Mouse (Mus musculus): ENCODE measurements around the gene Abhd16b. TPM values are rescaled to one million over a fixed set of nuclear protein-coding genes. Genes with fewer than 3 reads are reported as not detected.

Gene Abhd16b
- polyA plus RNA-seq, 1 experiment from 2014 or later = not detected

GRCm38 (mm10) chr2:181520118-181520935 is 27.3 kb downstream of the Abhd16b start, which contains the start of gene Dnajc5:
Gene Dnajc5, plus strand, starts transcription at chr2:181520485.
- Histone ChIP-seq H3K4me3 (peak within 1 kb of the TSS; percentile 96), H3K9me3 (replicated peaks) (no peaks in the 10 kb centered on the region), H3K4me1 (peaks cover 46% of the 10 kb centered on the region), H3K27ac (peak within 1 kb of the TSS; percentile 99), H3K36me3 (peaks cover 35% of the 10 kb centered on the region), H3K27me3 (replicated peaks) (no peaks in the 10 kb centered on the region), H3K9ac (peak within 1 kb of the TSS; percentile 98), H3K4me2 (peak within 1 kb of the TSS; percentile 85)
- ATAC-seq = peak; percentile 97
- 1% methylated on average over 74 of the region's 74 CpGs for WGBS (ENCODE audit: insufficient replicate concordance)

- Histone ChIP-seq H3K9ac (peak overlapping the region; percentile 98), H3K36me3 (peaks cover 35% of the 10 kb centered on the region), H3K4me2 (peak overlapping the region; percentile 85), H3K9me3 (replicated peaks) (no peaks in the 10 kb centered on the region), H3K27me3 (replicated peaks) (no peaks in the 10 kb centered on the region), H3K4me3 (peak overlapping the region; percentile 96), H3K27ac (peak overlapping the region; percentile 99), H3K4me1 (peaks cover 46% of the 10 kb centered on the region)
- under 1% methylated on average over 17 of the region's 17 CpGs for WGBS (ENCODE audit: insufficient replicate concordance)
- ATAC-seq = no peak
Observed at GRCm38 (mm10) chr2:181520936-181521227, 27.9 kb downstream of the Abhd16b start.

DNA sequence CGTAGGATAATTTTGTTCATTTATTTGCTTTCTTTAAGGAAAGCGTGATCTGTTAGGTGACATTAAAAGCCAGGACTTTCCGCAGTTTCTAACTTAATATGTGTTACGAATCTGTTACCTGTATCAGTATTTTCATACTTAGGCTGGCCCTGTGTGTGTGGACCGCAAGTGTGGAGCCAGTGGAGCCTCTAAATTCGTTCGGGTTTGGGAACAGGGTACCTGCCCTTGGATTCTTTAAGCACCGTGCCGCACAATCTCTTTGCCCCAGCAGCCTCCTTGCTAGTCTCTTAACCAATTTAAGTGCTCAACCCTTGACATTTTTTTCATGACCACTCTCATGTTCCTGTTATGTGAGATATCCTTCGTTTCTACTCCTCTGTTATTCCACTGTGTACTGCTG is 28.5 kb downstream of the Abhd16b start:
- H3K9me3 ChIP-seq (replicated peaks) = no peaks in the 10 kb centered on the region
- H3K4me3 ChIP-seq = peak overlapping the region; percentile 96
- ATAC-seq = no peak
- H3K4me1 ChIP-seq = peaks cover 46% of the 10 kb centered on the region
- H3K9ac ChIP-seq = peak overlapping the region; percentile 98
- WGBS (ENCODE audit: insufficient replicate concordance) = 36% methylated on average over 10 of the region's 10 CpGs
- no peaks in the 10 kb centered on the region for H3K27me3 ChIP-seq (replicated peaks)
- H3K4me2 ChIP-seq = peak overlapping the region; percentile 85
- H3K27ac ChIP-seq = peak overlapping the region; percentile 99
- H3K36me3 ChIP-seq = peaks cover 31% of the 10 kb centered on the region

- H3K9ac ChIP-seq = peak overlapping the region; percentile 98; the same call in 1 of the 2 replicates
- peak overlapping the region; percentile 85 for H3K4me2 ChIP-seq
- H3K27me3 ChIP-seq (replicated peaks) = no peaks in the 10 kb centered on the region
- H3K4me1 ChIP-seq = peaks cover 46% of the 10 kb centered on the region
- ATAC-seq = no peak
- peaks cover 27% of the 10 kb centered on the region for H3K36me3 ChIP-seq
- H3K27ac ChIP-seq = peak overlapping the region; percentile 99
- H3K4me3 ChIP-seq = peak overlapping the region; percentile 96
- WGBS (ENCODE audit: insufficient replicate concordance) = 46% methylated on average over 5 of the region's 5 CpGs
- no peaks in the 10 kb centered on the region for H3K9me3 ChIP-seq (replicated peaks)
Observed at GRCm38 (mm10) chr2:181522811-181523210, 29.8 kb downstream of the Abhd16b start.

DNA sequence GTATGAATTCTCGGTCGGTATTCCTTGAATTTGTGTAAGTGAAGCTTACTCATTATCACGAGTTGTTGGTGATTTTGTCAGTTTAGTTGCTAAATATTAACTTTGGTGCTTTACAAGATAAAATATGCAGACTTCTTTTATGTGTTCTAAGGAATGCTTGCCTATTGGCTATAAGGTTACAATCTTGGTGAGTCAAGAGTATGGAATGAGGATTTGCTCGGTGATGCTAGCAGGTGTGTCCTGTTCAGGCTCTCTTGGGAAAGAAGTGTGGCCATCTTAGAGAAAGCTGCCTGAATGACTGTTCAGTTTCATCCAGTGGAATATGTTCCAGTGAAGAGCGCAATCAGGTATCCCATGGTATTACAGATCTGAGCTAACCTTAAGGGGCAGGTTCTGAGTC is 32.5 kb downstream of the Abhd16b start:
- Histone ChIP-seq H3K27ac (no peak overlapping the region), H3K4me3 (no peak overlapping the region), H3K4me2 (no peak overlapping the region), H3K4me1 (peaks cover 32% of the 10 kb centered on the region), H3K27me3 (replicated peaks) (no peaks in the 10 kb centered on the region), H3K9ac (no peak overlapping the region), H3K9me3 (replicated peaks) (no peaks in the 10 kb centered on the region), H3K36me3 (peaks cover 47% of the 10 kb centered on the region)
- ATAC-seq = no peak
- WGBS (ENCODE audit: insufficient replicate concordance) = 80% methylated on average over 5 of the region's 5 CpGs

DNA sequence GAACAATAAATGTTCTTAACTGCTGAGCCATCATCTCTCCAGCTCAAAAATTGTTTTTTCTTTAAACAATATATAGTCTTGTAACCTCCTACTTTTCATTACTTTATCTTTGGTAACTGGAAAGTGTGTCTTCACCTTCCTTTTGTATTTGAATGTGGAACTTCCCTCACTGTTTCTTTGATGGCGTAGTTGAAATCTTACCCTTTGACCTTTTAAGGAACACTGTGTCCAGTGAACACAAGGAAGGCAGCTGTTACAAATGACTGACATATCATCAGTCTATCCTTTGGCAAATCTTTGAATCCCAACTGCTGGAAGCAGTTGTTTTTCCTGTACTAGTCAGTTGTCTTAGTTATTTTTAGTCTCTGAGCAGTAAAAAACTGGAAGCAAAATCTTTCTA is 36.1 kb downstream of the Abhd16b start:
- Histone ChIP-seq H3K36me3 (peaks cover 66% of the 10 kb centered on the region), H3K4me1 (peaks cover 15% of the 10 kb centered on the region), H3K9ac (no peak overlapping the region), H3K4me3 (no peak overlapping the region), H3K27me3 (replicated peaks) (no peaks in the 10 kb centered on the region), H3K9me3 (replicated peaks) (no peaks in the 10 kb centered on the region), H3K4me2 (no peak overlapping the region), H3K27ac (no peak overlapping the region)
- ATAC-seq = no peak
- WGBS (ENCODE audit: insufficient replicate concordance) = 88% methylated on average over 1 of the region's 1 CpGs

DNA sequence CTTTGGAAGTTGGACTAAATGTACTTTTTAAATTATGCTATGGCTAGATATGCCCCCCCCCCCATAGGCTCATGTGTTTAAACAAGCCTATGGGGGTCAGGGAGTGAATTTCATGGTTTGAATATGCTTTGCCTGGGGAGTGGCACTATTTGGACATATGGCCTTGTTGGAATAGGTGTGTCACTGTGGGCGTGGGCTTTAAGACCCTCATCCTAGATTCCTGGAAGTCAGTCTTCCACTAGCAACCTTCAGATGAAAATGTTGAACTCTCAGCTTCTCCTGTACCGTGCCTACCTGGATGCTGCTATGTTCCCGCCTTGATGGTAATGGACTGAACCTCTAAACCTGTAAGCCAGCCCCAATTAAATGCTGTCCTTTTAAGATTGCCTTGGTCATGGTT is 39.6 kb downstream of the Abhd16b start:
- H3K27me3 ChIP-seq (replicated peaks) = no peaks in the 10 kb centered on the region
- H3K9ac ChIP-seq = no peak overlapping the region
- no peaks in the 10 kb centered on the region for H3K9me3 ChIP-seq (replicated peaks)
- H3K4me2 ChIP-seq = no peak overlapping the region
- ATAC-seq = no peak
- 88% methylated on average over 3 of the region's 3 CpGs for WGBS (ENCODE audit: insufficient replicate concordance)
- H3K4me3 ChIP-seq = no peak overlapping the region
- peaks cover 59% of the 10 kb centered on the region for H3K36me3 ChIP-seq
- H3K4me1 ChIP-seq = peaks cover 21% of the 10 kb centered on the region
- no peak overlapping the region for H3K27ac ChIP-seq

GRCm38 (mm10) chr2:181536410-181536809 is 43.4 kb downstream of the Abhd16b start:
- no peak overlapping the region for H3K9ac ChIP-seq
- no peak overlapping the region for H3K4me3 ChIP-seq
- peak; percentile 28; the same call in 1 of the 2 replicates for ATAC-seq
- H3K4me2 ChIP-seq = no peak overlapping the region
- 57% methylated on average over 2 of the region's 2 CpGs for WGBS (ENCODE audit: insufficient replicate concordance)
- no peak overlapping the region for H3K27ac ChIP-seq
- no peaks in the 10 kb centered on the region for H3K27me3 ChIP-seq (replicated peaks)
- H3K36me3 ChIP-seq = peaks cover 30% of the 10 kb centered on the region
- H3K4me1 ChIP-seq = peaks cover 29% of the 10 kb centered on the region
- H3K9me3 ChIP-seq (replicated peaks) = no peaks in the 10 kb centered on the region

- peak overlapping the region; percentile 20; the same call in 1 of the 2 replicates for H3K27ac ChIP-seq
- no peaks in the 10 kb centered on the region for H3K9me3 ChIP-seq (replicated peaks)
- peak; percentile 70 for ATAC-seq
- 0 out of 2 replicates have a peak overlapping the region, but pooled peaks have one; percentile 2 for H3K9ac ChIP-seq
- 55% methylated on average over 2 of the region's 2 CpGs for WGBS (ENCODE audit: insufficient replicate concordance)
- no peaks in the 10 kb centered on the region for H3K27me3 ChIP-seq (replicated peaks)
- peaks cover 22% of the 10 kb centered on the region for H3K36me3 ChIP-seq
- H3K4me3 ChIP-seq = no peak overlapping the region
- peaks cover 25% of the 10 kb centered on the region for H3K4me1 ChIP-seq
- peak overlapping the region; percentile 27 for H3K4me2 ChIP-seq
Observed at GRCm38 (mm10) chr2:181537444-181538047, 44.5 kb downstream of the Abhd16b start.

DNA sequence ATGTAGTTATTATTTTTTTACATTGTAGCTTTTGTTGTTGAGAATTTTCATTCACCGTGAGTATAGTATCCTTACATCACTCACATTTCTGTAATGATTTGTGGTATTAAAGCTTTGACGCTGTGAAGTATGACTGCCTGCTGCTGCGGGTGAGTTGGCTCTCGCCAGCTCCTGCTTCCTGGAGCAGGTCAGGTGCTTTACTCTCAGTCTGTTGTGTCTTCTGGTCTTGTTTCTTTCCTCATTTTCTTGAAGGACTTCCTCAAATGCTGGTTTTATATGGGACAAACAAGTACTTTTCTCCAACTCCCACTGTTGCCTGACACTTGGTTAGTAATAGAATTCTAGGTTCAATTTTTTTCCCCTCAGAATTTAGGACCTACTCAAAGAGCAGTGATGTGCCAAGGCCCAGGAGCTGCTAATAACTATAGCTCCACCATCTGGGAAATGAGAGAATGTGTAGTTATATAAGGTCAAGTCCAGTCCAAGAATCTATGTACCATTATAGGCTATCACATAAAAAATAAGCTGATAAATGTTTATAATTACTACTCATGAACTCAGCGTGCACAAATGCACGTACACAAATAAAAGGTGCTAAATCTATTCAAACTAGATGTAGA is 48.9 kb downstream of the Abhd16b start:
- Histone ChIP-seq H3K4me2 (no peak overlapping the region), H3K9me3 (replicated peaks) (no peaks in the 10 kb centered on the region)
- WGBS (ENCODE audit: insufficient replicate concordance) = 81% methylated on average over 6 of the region's 6 CpGs

More for the DNA sequence above, 48.9 kb downstream of the Abhd16b start:
- ATAC-seq = no peak
- peaks cover 43% of the 10 kb centered on the region for H3K4me1 ChIP-seq
- peaks cover 25% of the 10 kb centered on the region for H3K36me3 ChIP-seq
- H3K4me3 ChIP-seq = no peak overlapping the region
- no peak overlapping the region for H3K9ac ChIP-seq
- no peak overlapping the region for H3K27ac ChIP-seq
- H3K27me3 ChIP-seq (replicated peaks) = no peaks in the 10 kb centered on the region

Measured in liver, embryonic 12.5 days (tissue).